Mouse (Mus musculus): ENCODE data around the gene Rad51b.

- TF ChIP-seq CTCF (IDR thresholded peaks at IDR 0.05; ENCODE audit: low read depth, low read length) (no peak), GATA1 (IDR thresholded peaks at IDR 0.05; ENCODE audit: borderline replicate concordance, low read length) (no peak), TAL1 (conservative IDR thresholded peaks at IDR 0.05; ENCODE audit: low read depth, low read length) (no peak), POLR2AphosphoS5 (IDR thresholded peaks at IDR 0.05; ENCODE audit: insufficient replicate concordance, low read depth, low read length) (no peak)
Observed at GRCm38 (mm10) chr12:79382416-79382815, 85.3 kb downstream of the Rad51b start.
